Mouse (Mus musculus) left cerebral cortex, postnatal 4 days (tissue): Measurements from ENCODE around the gene H2-DMa. TPM values are rescaled to one million over a fixed set of nuclear protein-coding genes. Genes with fewer than 3 reads are reported as not detected.
"Not testable (repeated sequence)": the region's sequence is repeated elsewhere in the genome, so short reads cannot be mapped to it uniquely, and the experiment has no call there.

Source experiments
- DNase-seq: peaks from one replicate; pipeline ENCODE4 v3.0.0-alpha.2; 2022
- intact Hi-C: fragments of 180-260 bp; cut with DNase I; formaldehyde crosslinking; loops from one replicate; pipeline ENCODE4 v1.15.1; 2025
- total RNA-seq, 2 experiments: library from RNA; stranded (reverse); gene quantifications; 2 replicates each; pipeline ENCODE4 v1.2.3; 2021

The H2-DMa gene
- total RNA-seq, 2 experiments from 2014 or later = 19.5 to 20.5 TPM

- intact Hi-C loops = no loop called here
- DNase-seq = no peak
These were observed 23.2 kb downstream of the H2-DMa start for GRCm38 (mm10) chr17:34142456-34143010.

GRCm38 (mm10) chr17:34143033-34143432, 23.7 kb downstream of the H2-DMa start, which contains the start of gene H2-DMb2:
Gene H2-DMb2 (plus strand): TSS chr17:34143307.
- no peak for DNase-seq
- intact Hi-C loops = no loop called here

- DNase-seq = no peak
- intact Hi-C loops = no loop called here
These were observed 24.1 kb downstream of the H2-DMa start for GRCm38 (mm10) chr17:34143461-34143860.

- DNase-seq, intact Hi-C loops: not testable (repeated sequence)
These were observed 24.9 kb downstream of the H2-DMa start for GRCm38 (mm10) chr17:34144221-34144620.

- intact Hi-C loops = no loop called here
These were observed 25.6 kb downstream of the H2-DMa start for GRCm38 (mm10) chr17:34144960-34145371.

GRCm38 (mm10) chr17:34152923-34153322, 33.6 kb downstream of the H2-DMa start, which contains the start of gene H2-DMb1:
Gene H2-DMb1 (plus strand): TSS chr17:34153072.
- no peak for DNase-seq
- intact Hi-C loops = no loop called here

More at GRCm38 (mm10) chr17:34144960-34145371, 25.6 kb downstream of the H2-DMa start:
- DNase-seq = no peak

- DNase-seq = no peak
- intact Hi-C loops = no loop called here
These were observed 36.2 kb downstream of the H2-DMa start for GRCm38 (mm10) chr17:34155534-34155933.

- intact Hi-C loops = loop anchor here (10.0 kb wide), 1 partner anchor 60 kb away; no protein-coding TSS in a partner anchor
- DNase-seq = no peak
These were observed 45.0 kb downstream of the H2-DMa start for GRCm38 (mm10) chr17:34164202-34164895.

- no peak for DNase-seq
- intact Hi-C loops = loop anchor here (5.0 to 10.0 kb wide), 2 partner anchors 60 to 88 kb away; no protein-coding TSS in a partner anchor
These were observed 45.8 kb downstream of the H2-DMa start for GRCm38 (mm10) chr17:34165033-34165730.

- intact Hi-C loops = loop anchor here (5.0 to 10.0 kb wide), 2 partner anchors 64 to 92 kb away; no protein-coding TSS in a partner anchor
- peak; percentile 41 for DNase-seq
These were observed 49.9 kb downstream of the H2-DMa start for GRCm38 (mm10) chr17:34169279-34169678.

GRCm38 (mm10) chr17:34170487-34170876, 51.1 kb downstream of the H2-DMa start:
- intact Hi-C loops = loop anchor here (2.0 to 5.0 kb wide), 3 partner anchors 28 to 177 kb away; partner anchors contain the start of gene H2-Ob
- no peak for DNase-seq

- peak; percentile 72 for DNase-seq
These were observed 51.6 kb downstream of the H2-DMa start for GRCm38 (mm10) chr17:34170877-34171498.

GRCm38 (mm10) chr17:34172528-34172927, 53.2 kb downstream of the H2-DMa start:
- intact Hi-C loops = loop anchor here (5.0 kb wide), 2 partner anchors 65 to 175 kb away; partner anchors contain the start of gene H2-Ob
- no peak for DNase-seq

More at GRCm38 (mm10) chr17:34170877-34171498, 51.6 kb downstream of the H2-DMa start:
- intact Hi-C loops = loop anchor here (2.0 to 5.0 kb wide), 3 partner anchors 28 to 176 kb away; partner anchors contain the start of gene H2-Ob

GRCm38 (mm10) chr17:34174075-34174474, 54.7 kb downstream of the H2-DMa start:
- intact Hi-C loops = loop anchor here (5.0 kb wide), 2 partner anchors 63 to 173 kb away; partner anchors contain the start of gene H2-Ob
- no peak for DNase-seq

GRCm38 (mm10) chr17:34177179-34177578, 57.8 kb downstream of the H2-DMa start:
- intact Hi-C loops = no loop called here
- no peak for DNase-seq

GRCm38 (mm10) chr17:34179019-34179418, 59.7 kb downstream of the H2-DMa start:
- intact Hi-C loops = no loop called here
- no peak for DNase-seq

- intact Hi-C loops = no loop called here
- no peak for DNase-seq
These were observed 60.8 kb downstream of the H2-DMa start for GRCm38 (mm10) chr17:34179913-34180859.

GRCm38 (mm10) chr17:34183564-34184219, 64.4 kb downstream of the H2-DMa start:
- DNase-seq = no peak
- intact Hi-C loops = no loop called here

GRCm38 (mm10) chr17:34185526-34185925, 66.2 kb downstream of the H2-DMa start:
- no peak for DNase-seq
- intact Hi-C loops = no loop called here
